Mouse (Mus musculus) left cerebral cortex, postnatal 36 days (tissue): ENCODE results near the gene Gadd45b. TPM values are rescaled to one million over a fixed set of nuclear protein-coding genes. Genes with fewer than 3 reads are reported as not detected.

Experiments used
- DNase-seq, 2 experiments: peaks; one replicate each; pipeline ENCODE4 v3.0.0; 2021 to 2022; ENCODE audit warnings: low spot score in 2 of 2, mixed read lengths in 1 of 2
- intact Hi-C: fragments of 180-260 bp; cut with DNase I; formaldehyde crosslinking; loops from one replicate; pipeline ENCODE4 v1.15.1; 2025
- total RNA-seq, 2 experiments: library from RNA; stranded (reverse); gene quantifications; 2 replicates each; pipeline ENCODE4 v1.2.3; 2021

Gene Gadd45b
- total RNA-seq, 2 experiments from 2014 or later: 17.4 to 23.9 TPM

- DNase-seq: no peak
- intact Hi-C loops: no loop called here
These were observed 25.2 kb upstream of the Gadd45b start for GRCm38 (mm10) chr10:80904709-80905108.

GRCm38 (mm10) chr10:80909375-80910162, 20.3 kb upstream of the Gadd45b start:
- intact Hi-C loops: loop anchor here (10.0 kb wide), 1 partner anchor 175 kb away; no protein-coding TSS in a partner anchor
- DNase-seq: no peak

- intact Hi-C loops: loop anchor here (10.0 kb wide), 1 partner anchor 173 kb away; no protein-coding TSS in a partner anchor
These were observed 18.5 kb upstream of the Gadd45b start for GRCm38 (mm10) chr10:80911354-80911753.

GRCm38 (mm10) chr10:80911891-80912290, 18.0 kb upstream of the Gadd45b start:
- intact Hi-C loops: loop anchor here (10.0 kb wide), 1 partner anchor 173 kb away; no protein-coding TSS in a partner anchor
- no peak for DNase-seq

More at GRCm38 (mm10) chr10:80911354-80911753, 18.5 kb upstream of the Gadd45b start:
- DNase-seq: no peak

GRCm38 (mm10) chr10:80913364-80914011, 16.4 kb upstream of the Gadd45b start:
- intact Hi-C loops: loop anchor here (10.0 kb wide), 1 partner anchor 171 kb away; no protein-coding TSS in a partner anchor
- DNase-seq: no peak

- intact Hi-C loops: loop anchor here (10.0 kb wide), 1 partner anchor 171 kb away; no protein-coding TSS in a partner anchor
- DNase-seq: no peak
These were observed 15.6 kb upstream of the Gadd45b start for GRCm38 (mm10) chr10:80914253-80914656.

- no peak for DNase-seq
- intact Hi-C loops: loop anchor here (10.0 kb wide), 1 partner anchor 170 kb away; no protein-coding TSS in a partner anchor
These were observed 14.6 kb upstream of the Gadd45b start for GRCm38 (mm10) chr10:80915260-80915659.

GRCm38 (mm10) chr10:80915736-80916135, 14.1 kb upstream of the Gadd45b start:
- intact Hi-C loops: loop anchor here (10.0 kb wide), 1 partner anchor 169 kb away; no protein-coding TSS in a partner anchor
- no peak for DNase-seq

- intact Hi-C loops: loop anchor here (10.0 kb wide), 1 partner anchor 167 kb away; no protein-coding TSS in a partner anchor
These were observed 12.5 kb upstream of the Gadd45b start for GRCm38 (mm10) chr10:80917336-80917778.

GRCm38 (mm10) chr10:80917779-80918434, 12.0 kb upstream of the Gadd45b start, which contains the start of gene Lmnb2:
TSS of gene Lmnb2 (minus strand) at chr10:80918245.
- peak; percentile 87 to 89 for DNase-seq
- intact Hi-C loops: loop anchor here (10.0 kb wide), 1 partner anchor 167 kb away; no protein-coding TSS in a partner anchor

More at GRCm38 (mm10) chr10:80917336-80917778, 12.5 kb upstream of the Gadd45b start:
- DNase-seq: no peak

- no peak for DNase-seq
- intact Hi-C loops: no loop called here
These were observed 8.0 kb upstream of the Gadd45b start for GRCm38 (mm10) chr10:80921923-80922322.

GRCm38 (mm10) chr10:80925472-80925871, 4.4 kb upstream of the Gadd45b start:
- no peak for DNase-seq
- intact Hi-C loops: no loop called here

GRCm38 (mm10) chr10:80928586-80929298, 1.1 kb upstream of the Gadd45b start:
- DNase-seq: peak; percentile 93 to 94
- intact Hi-C loops: loop anchor here (1.0 to 2.0 kb wide), 2 partner anchors 26 to 67 kb away; no protein-coding TSS in a partner anchor

GRCm38 (mm10) chr10:80930361-80931152, 684 bp downstream of the Gadd45b start:
- peak; percentile 58 to 69 for DNase-seq
- intact Hi-C loops: no loop called here

- DNase-seq: peak in 1 of 2 experiments; percentile 19
- intact Hi-C loops: no loop called here
These were observed 1.3 kb downstream of the Gadd45b start for GRCm38 (mm10) chr10:80931153-80931671.

GRCm38 (mm10) chr10:80931695-80932094, 1.8 kb downstream of the Gadd45b start:
- no peak for DNase-seq
- intact Hi-C loops: no loop called here

GRCm38 (mm10) chr10:80932206-80932605, 2.3 kb downstream of the Gadd45b start:
- intact Hi-C loops: no loop called here
- peak in 1 of 2 experiments; percentile 19 for DNase-seq
